8 mouse cellular contexts compared by ENCODE assay signal in genomic region chr3:93493992-93494391, GRCm38 (mm10). TPM values are rescaled to one million over a fixed set of nuclear protein-coding genes. Genes with fewer than 3 reads are reported as not detected.
DNase-seq lines count a peak whose midpoint lies in the region; ATAC-seq and TF ChIP-seq lines count a peak whose summit lies in the region.

No protein-coding gene starts in this region.

- intact Hi-C loops in left cerebral cortex, postnatal 25 days (cut with DNase I) = loop anchor here (1.0 to 5.0 kb wide), 4 partner anchors 132 to 379 kb away; no protein-coding TSS in a partner anchor

- no peaks in the 10 kb centered on the region for H3K4me1 ChIP-seq in intestine, postnatal 0 days (replicated peaks; ENCODE audit: control insufficient read depth, insufficient read depth, low read length)
- H3K4me1 ChIP-seq in midbrain, embryonic 11.5 days (ENCODE audit: control insufficient read depth, insufficient read depth, low read length) = no peaks in the 10 kb centered on the region

- no peaks in the 10 kb centered on the region for H3K27me3 ChIP-seq in intestine, postnatal 0 days (replicated peaks; ENCODE audit: control insufficient read depth, insufficient read depth, low read length)
- no peaks in the 10 kb centered on the region for H3K27me3 ChIP-seq in midbrain, embryonic 11.5 days (ENCODE audit: control insufficient read depth, insufficient read depth, low read length)
- H3K27me3 ChIP-seq in splenic B cell, adult 2 months (ENCODE audit: control insufficient read depth, insufficient read depth, low read length, poor library complexity, severe bottlenecking) = no peaks in the 10 kb centered on the region

- DNase-seq in ovary, postnatal 14 days (ENCODE audit: low spot score) = peak; percentile 36
- DNase-seq in ovary, postnatal 10 days (ENCODE audit: low spot score) = no peak
- DNase-seq in cerebellum, adult 9-10 months = peak; percentile 49
- DNase-seq in frontal cortex, postnatal 10 days (ENCODE audit: low spot score in 2 of 2) = peak; percentile 11 to 39
- peak; percentile 76 to 87 for DNase-seq in left cerebral cortex, postnatal 25 days (ENCODE audit: low spot score in 2 of 2)
- peak; percentile 96 for DNase-seq in midbrain, embryonic 11.5 days (ENCODE audit: low spot score, missing footprints)
- DNase-seq in splenic B cell, adult 2 months (ENCODE audit: low read depth, low spot score) = peak; percentile 84

- no peak overlapping the region for H3K4me3 ChIP-seq in intestine, postnatal 0 days (ENCODE audit: low read depth, low read length)
- no peak overlapping the region for H3K4me3 ChIP-seq in midbrain, embryonic 11.5 days (ENCODE audit: low read depth, low read length)

- H3K36me3 ChIP-seq in intestine, postnatal 0 days (ENCODE audit: control insufficient read depth, insufficient read depth) = no peaks in the 10 kb centered on the region
- no peaks in the 10 kb centered on the region for H3K36me3 ChIP-seq in midbrain, embryonic 11.5 days (ENCODE audit: control insufficient read depth, insufficient read depth, low read length)
- no peaks in the 10 kb centered on the region for H3K36me3 ChIP-seq in splenic B cell, adult 2 months (ENCODE audit: control insufficient read depth, insufficient read depth, low read length, poor library complexity, severe bottlenecking)

- ATAC-seq in intestine, postnatal 0 days = peak; percentile 38
- peak; percentile 91 for ATAC-seq in midbrain, embryonic 11.5 days (ENCODE audit: low FRiP score)

- no peak overlapping the region for H3K4me2 ChIP-seq in intestine, postnatal 0 days (replicated peaks; ENCODE audit: low read depth)
- no peak overlapping the region for H3K4me2 ChIP-seq in midbrain, embryonic 11.5 days

- H3K9me3 ChIP-seq in intestine, postnatal 0 days (ENCODE audit: control insufficient read depth) = no peaks in the 10 kb centered on the region
- H3K9me3 ChIP-seq in midbrain, embryonic 11.5 days (ENCODE audit: control insufficient read depth, low read length) = no peaks in the 10 kb centered on the region

- no peak overlapping the region for H3K27ac ChIP-seq in intestine, postnatal 0 days (ENCODE audit: low read depth, low read length)
- H3K27ac ChIP-seq in midbrain, embryonic 11.5 days (ENCODE audit: low read depth, low read length) = no peak overlapping the region

- peak; percentile 96 for TF ChIP-seq CTCF in intestine, postnatal 0 days (IDR thresholded peaks at IDR 0.05; ENCODE audit: low read depth)

- WGBS in intestine, postnatal 0 days = 2% methylated on average over 4 of the region's 4 CpGs
- 4% methylated on average over 4 of the region's 4 CpGs for WGBS in midbrain, embryonic 11.5 days

- no peak overlapping the region for H3K9ac ChIP-seq in intestine, postnatal 0 days (ENCODE audit: low read depth, low read length)
- H3K9ac ChIP-seq in midbrain, embryonic 11.5 days (ENCODE audit: low read length) = no peak overlapping the region

RNA-seq across cellular contexts. Expression of gene Tchhl1, which starts 25.4 kb away (rescaled TPM):
- polyA plus RNA-seq in intestine, postnatal 0 days (2015; fragmentation: Nextera tagmentation; extraction: Ambion mirVana) = 0.12 and 0.27 TPM in 2 replicates
- total RNA-seq in left cerebral cortex, postnatal 25 days (2021) = not detected
- not detected in 2 replicates for polyA plus RNA-seq in midbrain, embryonic 11.5 days (2014; fragmentation: Nextera tagmentation; extraction: Ambion mirVana)

RNA-seq across cellular contexts. Expression of gene S100a11, which starts 26.3 kb away (rescaled TPM):
- 965 and 1,093 TPM in 2 replicates for polyA plus RNA-seq in intestine, postnatal 0 days (2015; fragmentation: Nextera tagmentation; extraction: Ambion mirVana)
- total RNA-seq in left cerebral cortex, postnatal 25 days (2021) = 10 to 100 TPM in 1 of 2 experiments, 1 to 10 TPM in 1; 8.3 to 11.3 TPM
- 351 and 358 TPM in 2 replicates for polyA plus RNA-seq in midbrain, embryonic 11.5 days (2014; fragmentation: Nextera tagmentation; extraction: Ambion mirVana)

RNA-seq across cellular contexts. Expression of gene Tchh, which starts 51.9 kb away (rescaled TPM):
- 2.5 and 3.7 TPM in 2 replicates for polyA plus RNA-seq in intestine, postnatal 0 days (2015; fragmentation: Nextera tagmentation; extraction: Ambion mirVana)
- 1 to 10 TPM; 1.1 to 1.5 TPM for total RNA-seq in left cerebral cortex, postnatal 25 days (2021)
- polyA plus RNA-seq in midbrain, embryonic 11.5 days (2014; fragmentation: Nextera tagmentation; extraction: Ambion mirVana) = 0.44 and 1.1 TPM in 2 replicates
